Mouse (Mus musculus) testis, postnatal 14 days (tissue): ENCODE results near the gene Gm21897.
"Not testable (repeated sequence)": the region's sequence is repeated elsewhere in the genome, so short reads cannot be mapped to it uniquely, and the experiment has no call there.

Experiments used
- DNase-seq: peaks from one replicate; pipeline ENCODE4 v3.0.0; 2021; ENCODE audit warnings: low spot score

Gene Gm21897

DNA sequence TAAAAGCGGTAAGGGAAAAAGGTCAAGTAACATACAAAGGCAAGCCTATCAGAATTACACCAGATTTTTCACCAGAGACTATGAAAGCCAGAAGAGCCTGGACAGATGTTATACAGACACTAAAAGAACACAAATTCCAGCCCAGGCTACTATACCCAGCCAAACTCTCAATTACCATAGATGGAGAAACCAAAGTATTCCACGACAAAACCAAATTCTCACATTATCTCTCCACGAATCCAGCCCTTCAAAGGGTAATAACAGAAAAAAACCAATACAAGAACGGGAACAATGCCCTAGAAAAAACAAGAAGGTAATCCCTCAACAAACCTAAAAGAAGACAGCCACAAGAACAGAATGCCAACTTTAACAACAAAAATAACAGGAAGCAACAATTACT, at the start of gene Gm21897:
Gene Gm21897 (plus strand): TSS at position 301 of the 400 bp plus-strand sequence.
- not testable (repeated sequence) for DNase-seq

- no peak for DNase-seq
Measured at GRCm38 (mm10) chr16:15272291-15272690, 45.0 kb upstream of the Gm21897 start.

DNA sequence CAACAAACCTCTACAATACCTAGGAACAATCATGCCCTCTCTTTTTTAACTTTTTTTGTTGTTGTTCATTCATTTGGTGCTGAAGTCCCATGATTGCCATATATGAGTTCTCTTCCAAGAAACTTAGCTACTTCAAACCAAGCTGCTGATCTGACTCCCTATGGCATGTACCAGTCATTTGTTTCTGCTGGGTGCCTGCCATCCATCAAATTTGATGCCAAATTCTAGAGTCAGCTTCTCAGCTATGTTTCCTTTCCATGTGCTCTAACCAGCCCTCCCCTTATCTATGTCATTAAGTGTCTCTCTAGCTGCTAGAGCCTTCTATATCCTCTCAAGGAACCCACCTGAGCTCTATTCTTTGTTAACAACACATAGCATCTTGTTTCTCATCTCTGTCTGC, 39.8 kb upstream of the Gm21897 start:
- DNase-seq, result no peak

GRCm38 (mm10) chr16:15293041-15293440, 24.2 kb upstream of the Gm21897 start:
- DNase-seq, result no peak

GRCm38 (mm10) chr16:15294289-15294688, 23.0 kb upstream of the Gm21897 start:
- DNase-seq, result no peak

- peak; percentile 5 for DNase-seq
Measured at GRCm38 (mm10) chr16:15294911-15295659, 22.2 kb upstream of the Gm21897 start.

GRCm38 (mm10) chr16:15334526-15334925, 17.3 kb downstream of the Gm21897 start:
- DNase-seq, result no peak

GRCm38 (mm10) chr16:15339051-15339450, 21.8 kb downstream of the Gm21897 start:
- no peak for DNase-seq

GRCm38 (mm10) chr16:15346045-15346444, 28.8 kb downstream of the Gm21897 start:
- DNase-seq, result no peak

DNA sequence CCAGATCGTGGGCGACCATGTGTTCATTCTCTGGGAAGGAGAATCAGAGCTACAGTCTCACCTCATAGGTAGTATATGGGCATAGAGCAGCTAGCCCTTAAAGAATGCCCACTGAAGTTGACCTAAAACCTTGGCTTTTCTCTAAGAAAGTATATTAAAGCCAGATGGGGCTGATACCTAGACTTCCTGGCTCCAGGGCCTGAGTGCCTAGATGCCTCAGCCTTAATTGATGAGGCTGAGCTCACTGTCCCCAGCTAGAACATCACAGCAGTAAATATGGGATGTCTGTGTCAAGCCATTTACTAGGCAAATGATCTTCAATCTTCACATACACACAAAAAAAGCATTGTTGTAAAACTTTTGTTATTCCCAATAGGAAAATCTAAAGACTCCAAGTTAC, 32.1 kb downstream of the Gm21897 start:
- no peak for DNase-seq

DNA sequence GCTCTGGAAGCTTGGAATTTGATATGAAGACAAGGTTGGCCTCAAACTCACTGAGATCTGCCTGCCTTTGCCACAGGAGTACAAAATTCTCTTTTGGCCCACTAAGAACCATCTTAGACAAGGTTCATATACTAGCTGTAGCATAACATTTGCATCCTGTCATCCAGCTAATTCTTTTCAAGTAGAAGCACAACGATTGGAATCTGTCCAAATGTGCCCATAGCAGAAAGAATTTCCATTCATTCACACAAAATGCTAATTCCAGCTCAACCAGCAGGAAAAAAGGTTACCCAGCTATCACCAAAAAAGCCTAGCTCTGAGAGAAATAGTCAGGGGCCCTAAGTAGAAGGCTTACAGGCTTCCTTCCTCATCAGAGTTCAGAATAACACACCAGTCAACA, 34.0 kb downstream of the Gm21897 start:
- DNase-seq, result no peak

DNA sequence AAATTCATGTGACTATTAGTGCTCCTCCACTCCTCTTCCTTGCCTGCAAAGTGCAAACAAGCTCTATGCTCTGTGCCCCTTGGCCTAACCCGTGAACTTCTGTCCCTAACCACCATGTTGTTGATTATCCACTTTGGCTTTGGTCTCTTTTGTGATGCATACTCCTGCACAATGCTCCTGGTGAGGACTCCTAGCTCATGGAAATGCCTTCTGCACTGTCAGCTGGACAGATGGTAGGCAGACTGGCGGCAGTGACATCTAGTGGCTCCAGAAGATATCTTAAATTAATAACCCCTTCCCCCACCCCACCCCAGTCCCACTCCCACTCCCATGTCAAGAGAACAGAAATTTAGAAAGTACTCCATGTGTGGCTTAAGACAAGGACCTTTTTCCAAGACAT, 35.1 kb downstream of the Gm21897 start:
- DNase-seq, result no peak

- no peak for DNase-seq
Measured at GRCm38 (mm10) chr16:15354901-15355300, 37.6 kb downstream of the Gm21897 start.

DNA sequence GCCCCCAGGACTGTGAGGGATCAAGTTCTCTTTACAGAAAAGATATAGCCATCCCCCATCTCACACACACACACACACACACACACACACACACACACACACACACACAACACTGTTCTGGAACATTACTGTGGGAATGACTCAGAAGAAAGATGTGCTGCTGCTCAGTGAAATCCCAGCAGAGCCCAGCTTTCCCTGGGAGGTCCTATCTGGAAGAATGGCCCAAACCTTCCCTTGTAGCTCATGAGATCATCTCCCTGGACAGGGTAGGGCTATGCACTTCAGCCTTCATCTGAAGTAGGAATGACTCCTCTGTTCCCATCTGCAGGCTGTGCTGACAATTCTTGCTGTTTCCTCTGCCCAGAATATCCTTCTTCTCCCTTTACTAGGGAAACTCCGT, 38.1 kb downstream of the Gm21897 start:
- DNase-seq, result no peak

DNA sequence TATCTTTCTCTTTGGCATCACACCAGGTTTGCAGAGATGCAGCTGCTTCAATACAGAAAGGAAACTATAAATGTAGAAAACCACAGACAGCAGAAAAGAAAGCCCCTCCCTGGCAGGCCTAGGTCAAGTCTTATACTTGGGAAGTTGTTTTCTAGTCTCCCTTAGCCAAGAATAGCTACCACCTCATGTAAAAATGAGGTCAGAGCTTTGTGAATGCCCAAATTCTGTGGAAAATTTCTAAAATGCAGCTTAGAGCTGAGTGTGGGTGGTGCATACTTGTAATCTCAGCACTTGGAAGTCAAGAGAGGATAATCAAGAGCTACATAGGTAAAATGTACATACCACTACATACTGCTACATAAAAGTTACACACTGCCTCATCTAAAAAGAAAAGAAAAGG, 40.5 kb downstream of the Gm21897 start:
- DNase-seq, result no peak

GRCm38 (mm10) chr16:15359110-15359782, 42.0 kb downstream of the Gm21897 start:
- no peak for DNase-seq

- no peak for DNase-seq
Measured at GRCm38 (mm10) chr16:15360825-15361224, 43.6 kb downstream of the Gm21897 start.
